Mouse (Mus musculus): ENCODE data around the gene Jade2. TPM values are rescaled to one million over a fixed set of nuclear protein-coding genes. Genes with fewer than 3 reads are reported as not detected.

The Jade2 gene
- 0.39 and 0.56 TPM in 2 replicates for polyA plus RNA-seq (2014; fragmentation: Nextera tagmentation; extraction: Ambion mirVana)

DNA sequence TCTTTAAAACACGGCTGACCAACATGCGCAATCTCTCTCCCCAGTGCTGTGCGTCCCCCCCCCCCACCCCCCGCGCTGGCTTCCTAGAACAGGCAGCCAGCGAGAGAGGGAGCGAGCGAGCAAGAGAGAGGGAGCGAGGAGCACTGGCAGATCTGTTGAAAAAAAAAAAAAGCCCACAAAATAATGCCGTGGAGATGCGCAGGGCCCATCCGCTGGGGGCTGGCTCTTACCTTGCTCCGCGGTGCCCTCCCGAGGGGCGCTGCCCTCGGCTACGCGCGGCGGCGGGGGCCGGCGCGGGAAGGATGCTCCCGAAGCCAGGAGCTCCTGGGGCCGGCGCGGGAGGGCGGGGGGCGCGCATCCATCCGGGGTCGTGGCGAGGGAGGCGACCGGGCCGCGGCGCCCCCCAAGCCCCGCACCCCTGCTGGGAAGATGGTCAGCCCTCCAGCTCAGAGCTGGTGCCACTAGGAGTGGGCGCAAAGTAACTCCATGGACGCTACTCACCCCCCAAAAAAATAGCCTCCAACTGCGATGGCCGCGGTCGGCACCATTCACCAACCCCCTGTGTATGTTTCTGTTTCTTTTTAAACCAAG lies at the start of gene Jade2:
Gene Jade2, minus strand, starts transcription at position 573 of the 591 bp plus-strand sequence.
- Histone ChIP-seq H3K36me3 (replicated peaks; ENCODE audit: control insufficient read depth, insufficient read depth) (no peaks in the 10 kb centered on the region), H3K27me3 (ENCODE audit: control insufficient read depth, insufficient read depth, low read length) (peaks cover 28% of the 10 kb centered on the region), H3K4me2 (replicated peaks) (peak within 1 kb of the TSS; percentile 100), H3K9ac (peak within 1 kb of the TSS; percentile 52), H3K4me1 (replicated peaks; ENCODE audit: control insufficient read depth, insufficient read depth, low read length) (peaks cover 3% of the 10 kb centered on the region; the same call in 1 of the 2 replicates), H3K4me3 (replicated peaks; ENCODE audit: low read length) (peak within 1 kb of the TSS; percentile 71), H3K27ac (peak within 1 kb of the TSS; percentile 65; the same call in 1 of the 2 replicates), H3K9me3 (ENCODE audit: control insufficient read depth, low read length) (no peaks in the 10 kb centered on the region)
- ATAC-seq (ENCODE audit: low FRiP score) (no peak), DNase-seq (ENCODE audit: low spot score) (peak; percentile 25)
- WGBS = 0% methylated on average over 25 of the region's 47 CpGs

DNA sequence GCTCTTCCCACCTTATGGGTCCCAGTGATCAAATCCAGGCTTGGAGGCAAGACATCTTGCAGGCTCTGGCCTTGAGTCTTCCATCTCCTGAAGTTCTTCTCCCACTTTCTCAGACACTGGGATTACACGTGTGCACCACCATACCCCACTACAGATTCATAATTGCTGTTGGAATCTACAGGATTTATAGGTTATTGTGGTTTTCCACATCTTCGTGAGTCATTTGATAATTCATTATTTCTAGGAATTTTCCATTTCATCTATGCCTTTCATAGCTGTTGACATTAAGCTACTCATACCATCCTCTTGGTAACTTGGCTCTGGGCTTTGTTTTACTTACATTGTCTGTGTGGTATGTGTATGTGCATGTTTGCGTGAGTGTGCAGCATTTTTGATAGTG lies 46.8 kb upstream of the Jade2 start:
- 98% methylated on average over 3 of the region's 3 CpGs for WGBS
- H3K9ac ChIP-seq = no peak overlapping the region
- no peaks in the 10 kb centered on the region for H3K4me1 ChIP-seq (replicated peaks; ENCODE audit: control insufficient read depth, insufficient read depth, low read length)
- no peak overlapping the region for H3K27ac ChIP-seq
- H3K27me3 ChIP-seq (ENCODE audit: control insufficient read depth, insufficient read depth, low read length) = no peaks in the 10 kb centered on the region
- DNase-seq (ENCODE audit: low spot score) (no peak), ATAC-seq (ENCODE audit: low FRiP score) (no peak)
- no peaks in the 10 kb centered on the region for H3K9me3 ChIP-seq (ENCODE audit: control insufficient read depth, low read length)
- no peak overlapping the region for H3K4me2 ChIP-seq (replicated peaks)
- no peaks in the 10 kb centered on the region for H3K36me3 ChIP-seq (replicated peaks; ENCODE audit: control insufficient read depth, insufficient read depth)
- no peak overlapping the region for H3K4me3 ChIP-seq (replicated peaks; ENCODE audit: low read length)

DNA sequence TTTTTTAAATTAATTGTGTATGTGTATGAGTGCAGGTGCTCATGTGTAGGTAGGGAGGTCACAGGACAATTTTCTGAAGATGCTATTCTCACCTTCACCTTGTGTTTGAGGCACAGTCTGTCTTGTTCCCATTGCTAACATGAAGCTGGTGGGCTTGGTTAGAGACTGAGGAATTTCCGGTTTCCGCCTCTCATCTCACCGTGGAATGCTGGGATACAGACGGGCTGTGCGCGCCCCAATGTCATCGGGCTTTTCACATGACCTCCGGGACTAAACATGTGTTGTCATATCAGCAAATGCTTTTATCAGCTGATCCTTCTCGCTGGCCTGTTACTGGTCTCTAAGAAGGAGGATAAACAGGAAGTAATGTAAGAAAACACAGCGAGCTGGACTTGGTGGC lies 42.2 kb upstream of the Jade2 start:
- no peaks in the 10 kb centered on the region for H3K27me3 ChIP-seq (ENCODE audit: control insufficient read depth, insufficient read depth, low read length)
- H3K4me3 ChIP-seq (replicated peaks; ENCODE audit: low read length) = no peak overlapping the region
- no peak overlapping the region for H3K27ac ChIP-seq
- H3K9ac ChIP-seq = no peak overlapping the region
- 90% methylated on average over 10 of the region's 10 CpGs for WGBS
- no peak overlapping the region for H3K4me2 ChIP-seq (replicated peaks)
- DNase-seq (ENCODE audit: low spot score) = no peak
- no peak for ATAC-seq (ENCODE audit: low FRiP score)
- H3K36me3 ChIP-seq (replicated peaks; ENCODE audit: control insufficient read depth, insufficient read depth) = no peaks in the 10 kb centered on the region
- no peaks in the 10 kb centered on the region for H3K4me1 ChIP-seq (replicated peaks; ENCODE audit: control insufficient read depth, insufficient read depth, low read length)
- H3K9me3 ChIP-seq (ENCODE audit: control insufficient read depth, low read length) = no peaks in the 10 kb centered on the region

DNA sequence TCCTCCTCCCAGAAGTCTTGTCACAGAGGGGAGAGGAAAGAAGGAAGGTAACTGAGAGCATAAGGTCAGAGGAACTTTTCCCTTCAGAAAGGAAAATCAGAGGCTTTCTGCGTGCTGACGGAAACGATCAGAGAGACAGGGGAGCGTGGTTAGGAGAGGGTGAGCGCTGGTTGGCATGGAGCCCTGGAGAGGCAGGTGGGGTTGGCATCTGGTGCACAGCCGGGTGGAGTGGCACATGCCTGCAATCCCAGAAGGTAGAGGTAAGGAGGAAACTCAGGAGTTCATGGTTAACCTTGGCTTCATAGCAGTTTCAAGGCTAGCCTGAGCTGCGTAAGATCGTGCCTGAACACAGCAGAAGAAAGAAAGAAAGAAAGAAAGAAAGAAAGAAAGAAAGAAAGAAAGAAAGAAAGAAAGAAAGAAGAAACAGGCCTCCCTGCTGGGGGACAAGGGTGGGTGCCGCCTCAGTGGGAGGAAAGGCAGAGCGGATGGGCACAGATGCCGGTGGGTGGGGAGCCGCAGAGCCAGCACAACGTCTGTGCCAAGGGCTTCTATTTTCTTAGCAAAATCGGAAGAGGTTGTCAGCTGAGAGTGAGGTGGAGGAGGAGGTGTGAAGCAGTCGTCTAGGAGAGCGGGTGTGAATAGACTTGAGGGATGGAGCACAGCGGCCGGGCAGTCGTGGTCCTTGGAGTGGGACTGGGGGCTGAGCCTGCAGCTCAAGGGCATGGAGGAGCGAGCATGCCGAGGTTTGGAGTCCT lies 41.0 kb upstream of the Jade2 start:
- ATAC-seq (ENCODE audit: low FRiP score) (no peak), DNase-seq (ENCODE audit: low spot score) (no peak)
- Histone ChIP-seq H3K27ac (no peak overlapping the region), H3K27me3 (ENCODE audit: control insufficient read depth, insufficient read depth, low read length) (no peaks in the 10 kb centered on the region), H3K4me3 (replicated peaks; ENCODE audit: low read length) (no peak overlapping the region), H3K4me1 (replicated peaks; ENCODE audit: control insufficient read depth, insufficient read depth, low read length) (no peaks in the 10 kb centered on the region), H3K9ac (no peak overlapping the region), H3K4me2 (replicated peaks) (no peak overlapping the region), H3K36me3 (replicated peaks; ENCODE audit: control insufficient read depth, insufficient read depth) (no peaks in the 10 kb centered on the region), H3K9me3 (ENCODE audit: control insufficient read depth, low read length) (no peaks in the 10 kb centered on the region)
- WGBS = 70% methylated on average over 21 of the region's 21 CpGs

DNA sequence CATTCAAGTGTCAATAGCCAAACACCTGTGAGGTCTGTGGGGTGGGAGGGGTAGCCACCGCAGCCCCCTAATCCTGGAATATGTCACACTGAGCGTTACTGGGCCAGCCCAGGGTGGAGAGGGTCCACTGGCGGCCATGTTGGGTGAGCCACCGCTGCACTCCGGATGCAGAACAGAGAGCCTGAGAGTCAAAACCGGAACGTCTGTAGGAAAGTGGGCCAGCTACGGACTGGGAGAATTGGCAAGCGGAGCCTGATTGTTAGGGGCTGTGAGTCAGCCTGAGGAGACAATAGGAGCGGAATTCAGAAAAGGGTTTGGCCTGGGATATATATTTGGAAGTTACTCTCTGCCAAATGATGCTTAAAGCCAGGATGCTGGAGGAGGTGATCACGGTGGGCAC lies 39.9 kb upstream of the Jade2 start:
- H3K4me1 ChIP-seq (replicated peaks; ENCODE audit: control insufficient read depth, insufficient read depth, low read length) = no peaks in the 10 kb centered on the region
- no peak overlapping the region for H3K4me3 ChIP-seq (replicated peaks; ENCODE audit: low read length)
- H3K36me3 ChIP-seq (replicated peaks; ENCODE audit: control insufficient read depth, insufficient read depth) = no peaks in the 10 kb centered on the region
- H3K27me3 ChIP-seq (ENCODE audit: control insufficient read depth, insufficient read depth, low read length) = no peaks in the 10 kb centered on the region
- H3K9me3 ChIP-seq (ENCODE audit: control insufficient read depth, low read length) = no peaks in the 10 kb centered on the region
- H3K9ac ChIP-seq = no peak overlapping the region
- 85% methylated on average over 11 of the region's 11 CpGs for WGBS
- ATAC-seq (ENCODE audit: low FRiP score) (no peak), DNase-seq (ENCODE audit: low spot score) (no peak)
- H3K27ac ChIP-seq = no peak overlapping the region
- no peak overlapping the region for H3K4me2 ChIP-seq (replicated peaks)

DNA sequence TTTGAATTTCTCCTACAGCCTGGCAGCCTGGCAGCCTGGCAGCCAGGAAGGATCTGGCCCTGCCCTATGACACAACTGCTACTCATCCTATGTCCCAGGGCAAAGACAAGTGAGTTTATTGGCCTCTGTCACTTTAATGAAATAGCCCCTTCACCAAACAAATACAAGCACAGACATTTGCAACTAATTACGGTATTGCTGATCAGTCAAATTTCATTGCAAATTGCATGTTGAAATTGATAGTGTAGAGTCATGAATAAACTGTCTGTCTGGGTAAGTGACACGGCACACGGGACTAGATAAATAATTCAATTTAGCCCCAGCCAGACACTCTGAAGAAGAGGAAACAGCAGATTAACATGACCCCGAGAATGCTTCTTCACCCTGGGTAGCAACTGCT lies 38.6 kb upstream of the Jade2 start:
- DNase-seq (ENCODE audit: low spot score) = no peak
- Histone ChIP-seq H3K4me2 (replicated peaks) (no peak overlapping the region), H3K9me3 (ENCODE audit: control insufficient read depth, low read length) (no peaks in the 10 kb centered on the region)

DNA sequence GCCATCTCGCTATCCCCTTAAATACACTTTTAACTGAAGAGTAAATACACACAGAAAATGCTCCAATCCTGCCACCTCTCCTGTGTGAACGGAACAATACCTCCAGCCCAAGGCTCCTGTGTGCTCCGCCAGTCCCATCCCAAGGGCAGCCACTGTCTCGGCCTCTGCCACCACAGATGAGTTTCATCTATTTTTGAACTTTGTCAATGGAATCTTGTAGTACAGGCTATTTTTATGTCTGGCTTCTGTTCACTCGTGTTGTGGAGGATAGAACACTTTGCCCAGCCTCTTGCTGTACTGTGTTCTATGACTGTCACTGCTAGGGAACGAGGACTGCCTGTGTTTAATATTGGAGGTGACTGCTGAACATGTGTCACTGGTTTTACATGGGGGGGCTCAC lies 28.2 kb upstream of the Jade2 start:
- Histone ChIP-seq H3K36me3 (replicated peaks; ENCODE audit: control insufficient read depth, insufficient read depth) (no peaks in the 10 kb centered on the region), H3K27me3 (ENCODE audit: control insufficient read depth, insufficient read depth, low read length) (no peaks in the 10 kb centered on the region), H3K4me3 (replicated peaks; ENCODE audit: low read length) (no peak overlapping the region), H3K9me3 (ENCODE audit: control insufficient read depth, low read length) (no peaks in the 10 kb centered on the region), H3K4me1 (replicated peaks; ENCODE audit: control insufficient read depth, insufficient read depth, low read length) (no peaks in the 10 kb centered on the region), H3K27ac (no peak overlapping the region), H3K9ac (no peak overlapping the region), H3K4me2 (replicated peaks) (no peak overlapping the region)
- DNase-seq (ENCODE audit: low spot score) (no peak), ATAC-seq (ENCODE audit: low FRiP score) (no peak)
- WGBS = 88% methylated on average over 6 of the region's 6 CpGs

More for the DNA sequence above, 38.6 kb upstream of the Jade2 start:
- no peaks in the 10 kb centered on the region for H3K36me3 ChIP-seq (replicated peaks; ENCODE audit: control insufficient read depth, insufficient read depth)
- H3K9ac ChIP-seq = no peak overlapping the region
- H3K27ac ChIP-seq = no peak overlapping the region
- no peaks in the 10 kb centered on the region for H3K27me3 ChIP-seq (ENCODE audit: control insufficient read depth, insufficient read depth, low read length)
- no peak overlapping the region for H3K4me3 ChIP-seq (replicated peaks; ENCODE audit: low read length)
- no peak for ATAC-seq (ENCODE audit: low FRiP score)
- H3K4me1 ChIP-seq (replicated peaks; ENCODE audit: control insufficient read depth, insufficient read depth, low read length) = no peaks in the 10 kb centered on the region
- 35% methylated on average over 4 of the region's 4 CpGs for WGBS

DNA sequence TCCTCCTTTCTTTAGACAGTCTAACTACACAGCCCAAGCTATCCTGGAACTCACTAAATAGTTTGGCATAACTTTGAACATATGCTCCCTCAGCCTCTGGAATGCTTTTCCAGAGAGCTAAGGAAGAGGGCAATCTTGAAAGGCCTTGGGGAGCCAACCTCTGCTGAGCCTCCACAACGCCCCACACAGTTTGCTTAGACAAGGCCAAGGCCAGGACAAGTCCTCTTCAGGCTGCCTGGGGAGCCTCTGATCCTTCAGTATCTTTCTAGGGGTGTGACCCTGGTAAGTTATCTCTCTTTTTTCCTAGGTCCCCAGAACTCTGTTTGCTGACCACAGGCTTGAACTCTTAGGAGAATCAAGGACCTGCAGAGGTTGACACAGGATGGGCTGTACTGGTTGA lies 26.6 kb upstream of the Jade2 start:
- whole genome bisulfite sequencing = 48% methylated on average over 1 of the region's 1 CpGs
- ATAC-seq (ENCODE audit: low FRiP score) = no peak
- no peak for DNase-seq (ENCODE audit: low spot score)

DNA sequence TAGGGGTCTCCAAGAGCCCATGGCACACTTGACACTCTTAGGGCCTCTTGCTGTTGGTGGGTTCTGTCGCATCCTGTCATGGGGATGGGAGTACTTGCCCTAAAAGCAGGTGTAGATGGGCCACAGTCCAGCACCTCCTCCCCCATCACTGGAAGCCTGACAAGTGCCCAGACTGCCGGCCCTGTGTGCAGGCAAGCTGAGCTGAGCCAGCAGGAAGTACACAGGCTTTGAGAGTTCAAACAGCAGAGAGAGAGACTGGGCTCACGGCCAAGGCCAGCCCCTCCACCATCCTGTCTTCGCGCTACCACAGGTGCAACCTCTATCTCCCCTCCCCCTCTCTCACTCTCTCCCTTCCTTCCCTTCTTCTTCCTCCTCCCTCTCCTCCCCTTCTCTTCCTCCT lies 26.2 kb upstream of the Jade2 start:
- DNase-seq (ENCODE audit: low spot score) (no peak), ATAC-seq (ENCODE audit: low FRiP score) (no peak)
- no peaks in the 10 kb centered on the region for H3K36me3 ChIP-seq (replicated peaks; ENCODE audit: control insufficient read depth, insufficient read depth)
- no peak overlapping the region for H3K4me2 ChIP-seq (replicated peaks)
- H3K4me3 ChIP-seq (replicated peaks; ENCODE audit: low read length) = no peak overlapping the region
- no peak overlapping the region for H3K9ac ChIP-seq
- WGBS = 51% methylated on average over 5 of the region's 5 CpGs
- H3K27ac ChIP-seq = no peak overlapping the region
- no peaks in the 10 kb centered on the region for H3K9me3 ChIP-seq (ENCODE audit: control insufficient read depth, low read length)
- no peaks in the 10 kb centered on the region for H3K4me1 ChIP-seq (replicated peaks; ENCODE audit: control insufficient read depth, insufficient read depth, low read length)
- no peaks in the 10 kb centered on the region for H3K27me3 ChIP-seq (ENCODE audit: control insufficient read depth, insufficient read depth, low read length)

More for the DNA sequence above, 26.6 kb upstream of the Jade2 start:
- H3K27ac ChIP-seq = no peak overlapping the region
- H3K4me2 ChIP-seq (replicated peaks) = no peak overlapping the region
- no peak overlapping the region for H3K4me3 ChIP-seq (replicated peaks; ENCODE audit: low read length)
- H3K36me3 ChIP-seq (replicated peaks; ENCODE audit: control insufficient read depth, insufficient read depth) = no peaks in the 10 kb centered on the region
- H3K4me1 ChIP-seq (replicated peaks; ENCODE audit: control insufficient read depth, insufficient read depth, low read length) = no peaks in the 10 kb centered on the region
- H3K9ac ChIP-seq = no peak overlapping the region
- no peaks in the 10 kb centered on the region for H3K27me3 ChIP-seq (ENCODE audit: control insufficient read depth, insufficient read depth, low read length)
- no peaks in the 10 kb centered on the region for H3K9me3 ChIP-seq (ENCODE audit: control insufficient read depth, low read length)
